Mouse (Mus musculus): ENCODE results near the gene Asb18.

The Asb18 gene

GRCm38 (mm10) chr1:89901381-89901780, 113.1 kb downstream of the Asb18 start:
- no peak for DNase-seq (ENCODE audit: low spot score in 2 of 2)
